Mouse (Mus musculus) layer of hippocampus, postnatal 25 days (tissue): ENCODE measurements around the gene Gpr88. TPM values are rescaled to one million over a fixed set of nuclear protein-coding genes. Genes with fewer than 3 reads are reported as not detected.

Source experiments
- DNase-seq, 2 experiments: peaks; one replicate each; pipeline ENCODE4 v3.0.0; 2022; ENCODE audit warnings: mixed read lengths in 2 of 2, low spot score in 1 of 2; ENCODE audit errors: extremely low spot score in 1 of 2
- total RNA-seq, 2 experiments: library from RNA; stranded (reverse); gene quantifications; 2 replicates each; pipeline ENCODE4 v1.2.3; 2021

The Gpr88 gene
- total RNA-seq, 2 experiments from 2014 or later, result 1.7 to 3.6 TPM

DNA sequence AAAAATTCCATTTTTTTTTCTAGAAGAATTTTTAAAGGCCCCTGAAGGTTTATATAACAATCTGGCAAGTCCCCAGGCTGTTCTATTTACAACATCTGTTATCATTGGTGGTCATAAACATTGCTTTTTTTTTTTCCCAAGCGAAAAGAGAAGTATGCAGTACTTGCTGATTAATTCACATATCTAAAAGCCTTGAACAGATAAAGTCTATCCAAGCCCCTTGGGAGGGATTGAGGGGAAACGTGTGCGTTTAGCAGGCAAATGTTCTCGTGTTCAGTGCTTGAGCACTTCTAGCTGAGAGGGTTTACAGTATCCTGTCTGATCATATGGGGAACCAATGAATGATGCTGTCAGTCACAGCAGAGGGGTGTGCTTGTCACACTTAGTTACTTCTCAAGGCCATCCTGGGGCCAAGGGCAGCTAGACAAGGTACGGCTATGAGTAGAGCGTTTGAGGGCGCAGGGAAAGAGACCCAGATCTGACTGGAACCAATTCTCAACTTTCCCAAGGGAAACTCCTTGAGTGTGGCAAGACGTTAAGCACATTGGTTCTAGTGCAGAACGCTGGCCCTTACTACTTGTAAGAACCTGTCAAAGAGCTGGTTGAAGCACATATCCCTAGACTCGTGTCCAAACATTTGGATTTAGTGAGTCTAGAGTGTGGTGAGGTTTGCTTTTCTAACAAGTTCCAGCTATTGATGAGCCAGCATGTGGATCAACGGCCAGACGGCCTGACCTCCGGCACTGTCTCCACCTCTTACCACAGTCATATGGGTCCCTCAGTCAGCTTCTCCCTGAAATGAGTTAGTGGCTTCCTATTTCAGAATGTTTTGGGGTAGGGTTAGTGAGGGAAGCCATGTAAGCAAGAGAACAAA lies 47.7 kb downstream of the Gpr88 start:
- DNase-seq, result no peak

DNA sequence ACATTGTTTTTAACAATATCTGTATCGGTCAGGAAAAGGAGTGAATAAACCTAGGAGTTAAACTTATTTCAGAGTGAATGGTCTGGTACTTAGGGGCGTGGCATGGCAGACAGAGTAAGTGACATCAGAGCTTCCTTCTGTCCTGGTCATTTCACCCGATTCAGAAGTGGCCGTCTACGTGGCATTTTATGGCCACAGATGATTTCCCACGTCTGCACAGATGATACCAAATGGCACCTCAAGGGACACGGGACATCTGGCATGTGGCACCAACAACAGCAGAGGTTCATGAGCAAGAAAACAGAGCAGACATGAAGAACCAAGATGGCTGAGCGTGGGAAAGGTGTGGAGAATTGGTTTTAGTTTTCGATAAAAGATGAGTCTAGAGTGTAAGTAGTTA lies 48.7 kb downstream of the Gpr88 start:
- no peak for DNase-seq

DNA sequence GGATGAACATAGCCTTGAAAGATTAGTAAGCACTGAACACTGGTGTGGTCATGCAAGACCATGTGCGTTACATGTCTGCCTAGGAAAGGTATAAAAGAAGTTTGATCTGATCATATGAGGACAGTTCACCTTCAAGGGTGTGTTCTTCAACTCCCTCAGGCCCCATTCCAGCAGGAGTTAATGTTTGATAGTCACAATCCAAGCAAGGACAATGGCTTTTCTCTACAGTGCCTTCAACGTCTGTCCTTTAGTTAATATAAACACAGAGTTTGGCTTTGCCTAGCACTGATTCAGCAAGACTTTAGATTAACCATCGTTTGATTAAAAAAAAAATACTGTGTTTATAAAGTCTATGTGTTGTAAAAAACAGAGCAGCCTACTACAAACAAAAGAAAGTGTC lies 49.4 kb downstream of the Gpr88 start:
- DNase-seq, result no peak

DNA sequence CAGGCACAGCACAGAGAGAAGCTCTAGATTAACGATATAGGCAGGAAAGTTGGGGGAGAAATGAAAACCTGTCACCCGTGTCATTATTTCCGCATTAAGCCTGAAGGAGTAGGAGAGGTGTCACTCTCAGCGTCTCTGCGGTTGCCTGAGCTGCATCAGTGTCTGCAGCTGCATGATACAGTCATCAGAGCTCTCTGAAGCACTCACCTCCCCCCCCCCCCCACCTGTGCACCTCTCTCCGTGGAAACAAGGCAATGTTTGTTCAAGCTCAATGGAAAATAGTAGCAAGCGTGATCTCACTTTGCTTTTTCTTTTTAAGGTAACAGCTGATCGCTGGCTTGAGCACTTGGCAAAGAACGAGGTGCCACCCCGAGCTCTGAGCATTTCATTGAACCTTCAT lies 53.2 kb downstream of the Gpr88 start:
- no peak for DNase-seq

Other genes with a start within 250 kb of the Gpr88 start
- gene Slc30a7, start 246.1 kb downstream of the Gpr88 start, total RNA-seq, result 10 to 100 TPM; 21.1 to 24.9 TPM
- 10 to 100 TPM; 68.3 to 74.8 TPM for gene Extl2, start 246.0 kb downstream of the Gpr88 start, total RNA-seq
- gene Vcam1, start 123.8 kb downstream of the Gpr88 start, total RNA-seq, result 10 to 100 TPM; 21.8 to 26.7 TPM
- 1 to 10 TPM; 4.3 to 4.5 TPM for gene Cdc14a, start 170.5 kb upstream of the Gpr88 start, total RNA-seq